Mouse (Mus musculus): Measurements from ENCODE around the gene Snhg11.
"Not testable (repeated sequence)": the region's sequence is repeated elsewhere in the genome, so short reads cannot be mapped to it uniquely, and the experiment has no call there.

Gene Snhg11

GRCm38 (mm10) chr2:158369474-158370172 is 5.8 kb upstream of the Snhg11 start:
- no peak for DNase-seq (ENCODE audit: low read depth, low spot score)

GRCm38 (mm10) chr2:158370173-158370550 is 5.3 kb upstream of the Snhg11 start:
- no peak for DNase-seq (ENCODE audit: low read depth, low spot score)

- DNase-seq (ENCODE audit: low read depth, low spot score): no peak
Measured at GRCm38 (mm10) chr2:158373061-158373460, 2.4 kb upstream of the Snhg11 start.

GRCm38 (mm10) chr2:158373516-158373915 is 1.9 kb upstream of the Snhg11 start:
- no peak for DNase-seq (ENCODE audit: low read depth, low spot score)

- DNase-seq (ENCODE audit: low read depth, low spot score): no peak
Measured at GRCm38 (mm10) chr2:158376123-158376687, 767 bp downstream of the Snhg11 start.

- DNase-seq (ENCODE audit: low read depth, low spot score): no peak
Measured at GRCm38 (mm10) chr2:158376798-158377197, 1.4 kb downstream of the Snhg11 start.

GRCm38 (mm10) chr2:158377811-158378210 is 2.4 kb downstream of the Snhg11 start:
- DNase-seq (ENCODE audit: low read depth, low spot score): no peak

GRCm38 (mm10) chr2:158379354-158380078 is 4.1 kb downstream of the Snhg11 start:
- DNase-seq (ENCODE audit: low read depth, low spot score): peak; percentile 90

GRCm38 (mm10) chr2:158386072-158386471 is 10.6 kb downstream of the Snhg11 start:
- no peak for DNase-seq (ENCODE audit: low read depth, low spot score)

GRCm38 (mm10) chr2:158389421-158389820 is 14.0 kb downstream of the Snhg11 start:
- no peak for DNase-seq (ENCODE audit: low read depth, low spot score)

- DNase-seq (ENCODE audit: low read depth, low spot score): no peak
Measured at GRCm38 (mm10) chr2:158396369-158396768, 20.9 kb downstream of the Snhg11 start.

- DNase-seq (ENCODE audit: low read depth, low spot score): not testable (repeated sequence)
Measured at GRCm38 (mm10) chr2:158397140-158397539, 21.7 kb downstream of the Snhg11 start.

GRCm38 (mm10) chr2:158402915-158403314 is 27.5 kb downstream of the Snhg11 start:
- DNase-seq (ENCODE audit: low read depth, low spot score): no peak

GRCm38 (mm10) chr2:158408997-158409594 is 33.7 kb downstream of the Snhg11 start:
- DNase-seq (ENCODE audit: low read depth, low spot score): no peak

GRCm38 (mm10) chr2:158409595-158410021 is 34.2 kb downstream of the Snhg11 start, which contains the start of gene Ralgapb:
Gene Ralgapb, plus strand, starts transcription at chr2:158409848.
- peak; percentile 100 for DNase-seq (ENCODE audit: low read depth, low spot score)

- DNase-seq (ENCODE audit: low read depth, low spot score): peak; percentile 34
Measured at GRCm38 (mm10) chr2:158410022-158411014, 34.9 kb downstream of the Snhg11 start.

GRCm38 (mm10) chr2:158413240-158413639 is 37.8 kb downstream of the Snhg11 start:
- DNase-seq (ENCODE audit: low read depth, low spot score): no peak

- DNase-seq (ENCODE audit: low read depth, low spot score): no peak
Measured at GRCm38 (mm10) chr2:158415826-158416225, 40.4 kb downstream of the Snhg11 start.

- DNase-seq (ENCODE audit: low read depth, low spot score): no peak
Measured at GRCm38 (mm10) chr2:158418663-158419062, 43.2 kb downstream of the Snhg11 start.

Measured in mesoderm, embryonic 11.5 days (tissue).